Mouse (Mus musculus) ovary, adult 18-20 months (tissue): ENCODE measurements at regions not wholly inside any gene's neighbourhood (a gene's known extent, or its start where the extent isn't known, plus 50 kb on each side); places are given as distances from the start of the nearest gene placed in this dataset.

Experiments
- DNase-seq: peaks from one replicate; pipeline ENCODE4 v3.0.0; 2022; ENCODE audit warnings: low spot score, mixed read lengths

DNA sequence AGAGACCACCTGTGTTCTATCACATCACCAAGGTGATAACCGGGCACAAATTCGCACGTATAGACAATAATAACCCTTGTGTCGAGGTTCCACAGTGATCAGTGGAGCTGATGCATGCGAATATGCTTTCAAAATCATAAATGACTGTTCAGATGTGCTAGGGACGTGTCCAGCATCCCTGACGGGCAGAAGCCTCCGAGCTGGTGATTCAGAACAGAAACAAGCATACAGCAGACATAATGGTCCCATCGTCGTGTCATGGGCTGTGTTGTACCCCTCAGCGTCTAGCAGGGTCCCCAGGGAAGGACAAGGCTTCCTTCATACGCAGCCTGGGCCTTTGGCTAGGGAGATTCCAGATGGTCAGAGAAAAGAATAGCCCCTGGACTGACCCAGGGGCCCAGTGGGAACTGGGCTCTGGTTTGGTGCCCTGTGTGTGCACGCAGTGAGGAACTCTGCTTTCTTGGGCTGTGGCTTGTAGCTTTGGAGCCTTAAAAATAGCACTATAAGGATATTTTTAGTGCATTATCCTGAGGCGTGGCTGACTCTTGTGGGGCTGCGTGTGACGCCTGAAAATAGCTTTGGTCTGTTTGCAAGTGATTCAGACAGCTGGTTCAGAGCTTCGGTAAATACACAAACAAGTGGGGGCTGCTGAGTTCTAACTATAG is 137.3 kb downstream of the Fam43a start:
- DNase-seq: no peak

DNA sequence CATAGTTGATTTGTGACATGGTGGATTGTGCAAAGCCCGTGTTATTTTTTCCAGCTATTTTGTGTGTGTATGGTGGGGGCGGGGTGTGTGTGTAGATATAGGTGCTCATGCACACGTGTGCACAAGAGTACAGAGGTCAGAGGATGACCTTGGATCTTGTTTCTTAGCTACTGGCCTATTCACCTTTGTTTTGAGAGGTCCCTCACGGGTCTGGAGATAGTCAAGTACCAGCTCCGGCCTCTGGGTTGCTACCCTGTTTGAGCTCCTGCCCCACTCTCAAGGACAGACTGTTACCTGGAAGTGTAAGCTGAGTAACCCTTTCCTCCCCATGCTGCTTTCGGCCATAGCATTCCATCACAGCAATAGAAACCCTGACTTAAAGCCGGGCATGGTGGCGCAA is 138.0 kb downstream of the Fam43a start:
- no peak for DNase-seq

DNA sequence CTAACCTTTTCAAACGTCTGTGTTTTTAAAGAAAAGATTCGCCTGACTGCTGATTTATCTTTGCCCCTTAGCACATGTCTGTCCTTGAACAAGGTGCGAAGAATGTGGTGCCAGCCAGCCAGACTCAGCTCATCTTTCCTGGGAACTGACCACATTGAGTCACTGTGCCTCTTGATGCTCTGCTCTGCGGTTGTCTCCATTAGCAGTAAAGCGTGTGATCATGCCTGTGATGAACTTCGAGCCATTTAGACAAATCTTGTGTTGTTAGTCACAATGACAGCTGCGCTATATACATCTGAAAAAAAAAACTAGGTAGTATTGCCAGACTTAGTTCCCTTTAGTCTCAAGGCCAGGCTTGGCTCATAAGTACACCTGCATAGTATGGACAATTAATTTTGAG is 140.1 kb downstream of the Fam43a start:
- no peak for DNase-seq

DNA sequence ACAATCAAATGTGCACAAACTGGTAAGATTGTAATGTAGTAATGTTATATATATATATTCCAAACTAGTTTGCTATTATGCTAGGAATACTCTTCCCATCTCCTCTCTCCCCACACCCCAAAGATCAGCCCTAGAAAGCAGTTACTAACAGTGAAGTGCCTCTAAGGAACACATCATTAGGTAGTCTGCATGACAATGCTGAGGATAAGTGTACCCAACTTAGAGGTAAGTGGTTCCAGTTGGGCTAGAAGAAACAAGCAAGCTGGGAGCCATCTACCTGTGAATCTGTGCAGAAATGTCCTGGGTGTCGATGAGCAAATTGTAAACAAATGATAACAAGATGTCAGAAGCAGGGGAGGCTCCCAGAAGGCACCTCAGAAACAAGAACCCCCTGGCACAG is 141.7 kb downstream of the Fam43a start:
- DNase-seq: no peak

DNA sequence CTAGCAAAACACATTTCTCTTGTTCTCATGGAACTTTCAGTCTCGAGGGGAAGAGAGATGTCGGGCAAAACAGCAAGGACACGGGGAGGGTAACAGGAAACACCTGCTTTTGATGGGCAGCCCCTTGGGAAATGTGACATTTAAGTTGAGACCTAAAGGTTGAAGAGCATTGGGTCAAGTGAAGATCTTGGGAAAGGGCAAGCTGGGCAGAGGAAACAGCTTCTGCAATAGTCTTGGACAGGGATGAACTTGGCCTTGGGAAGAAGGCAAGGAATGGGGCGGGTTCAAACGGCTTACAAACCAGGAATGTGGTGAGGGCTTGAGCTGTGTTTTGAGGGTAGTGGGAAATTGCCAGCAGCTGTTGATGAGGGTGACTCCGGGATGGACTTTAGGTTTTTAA is 143.0 kb downstream of the Fam43a start:
- no peak for DNase-seq

DNA sequence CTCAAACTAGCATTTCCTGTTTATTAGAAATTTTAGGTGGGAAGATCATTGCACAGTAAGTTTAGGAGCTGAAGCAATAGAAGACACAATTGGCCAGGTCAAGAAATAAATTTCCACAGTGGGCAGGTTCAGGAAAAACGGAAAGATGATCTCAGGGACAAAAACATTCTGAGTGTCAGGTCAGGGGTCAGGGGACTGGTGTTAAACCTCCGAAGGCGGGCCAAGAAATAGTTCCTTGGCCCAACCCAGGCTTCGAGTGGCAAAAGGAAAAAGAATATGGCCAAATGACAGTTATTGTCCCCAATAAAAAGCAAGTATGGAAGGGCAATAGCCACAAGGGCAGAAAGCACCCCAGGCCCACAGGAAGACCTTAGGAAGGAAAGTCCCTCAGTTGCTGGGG is 144.0 kb downstream of the Fam43a start:
- no peak for DNase-seq

DNA sequence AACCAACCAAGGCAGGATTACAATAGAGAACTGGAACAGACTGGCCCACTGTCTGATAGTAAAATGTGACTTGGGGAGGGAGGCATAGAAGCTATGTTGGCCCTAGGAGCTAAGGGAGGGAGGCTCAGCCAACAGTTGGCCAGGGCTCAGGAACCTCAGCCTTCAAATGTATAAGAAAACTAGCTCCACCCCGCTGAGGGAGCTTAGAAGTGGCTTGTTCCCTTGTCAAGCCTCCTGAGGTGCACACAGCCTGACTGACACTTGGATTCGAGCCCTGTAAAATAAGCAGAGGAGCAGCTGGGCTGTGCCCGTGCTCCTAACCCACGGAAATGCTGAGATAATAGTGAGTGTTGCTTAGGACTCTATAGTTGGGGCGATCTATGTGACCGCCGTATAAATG is 144.7 kb downstream of the Fam43a start:
- no peak for DNase-seq

DNA sequence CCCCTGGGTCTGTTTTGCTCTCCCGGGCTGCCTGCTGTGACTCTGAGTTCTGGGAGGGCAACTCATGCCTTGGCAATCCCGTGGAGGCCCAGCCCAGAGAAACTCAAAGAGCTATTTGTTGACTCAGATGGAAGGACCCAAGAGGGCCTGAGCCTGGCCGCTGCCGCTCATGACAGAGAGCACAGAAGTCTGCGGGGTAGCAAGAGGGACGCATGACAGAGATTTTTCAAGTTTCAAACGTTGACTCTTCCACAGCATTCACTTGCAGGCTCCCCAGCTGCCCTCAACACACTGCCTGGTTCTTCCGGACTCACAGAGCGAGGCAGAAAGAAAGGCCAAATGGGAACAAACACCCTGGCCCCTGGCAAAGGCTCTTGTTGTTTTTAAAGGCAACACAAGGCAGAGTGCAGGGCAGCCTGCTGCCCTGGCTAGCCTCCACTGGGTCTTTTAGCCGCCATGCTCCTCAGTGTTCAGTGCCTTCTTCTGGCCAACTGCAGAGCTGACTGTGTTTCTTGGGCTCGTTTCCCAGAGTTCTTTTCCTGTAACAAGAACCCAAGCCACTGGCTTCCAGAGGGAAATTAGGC is 146.2 kb downstream of the Fam43a start:
- DNase-seq: no peak

DNA sequence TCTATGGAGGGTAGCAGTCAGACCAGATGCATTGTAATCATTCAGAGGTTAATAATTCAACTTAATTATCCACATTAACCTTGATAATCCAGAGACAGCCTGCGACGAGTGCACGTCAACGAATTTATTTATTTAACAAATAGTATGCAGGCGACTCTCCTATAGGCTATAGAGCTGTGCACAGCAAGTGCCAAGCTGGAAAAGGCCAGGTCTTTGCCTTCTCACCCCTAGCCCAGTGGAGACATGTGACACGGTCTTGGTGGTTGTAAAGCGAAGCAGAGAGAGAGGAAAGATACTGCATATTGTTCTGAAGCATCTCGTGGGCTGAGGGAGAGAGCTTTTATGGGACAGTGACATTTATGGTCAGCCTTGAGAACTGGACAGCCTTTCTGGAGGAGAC is 146.7 kb downstream of the Fam43a start:
- DNase-seq: no peak

DNA sequence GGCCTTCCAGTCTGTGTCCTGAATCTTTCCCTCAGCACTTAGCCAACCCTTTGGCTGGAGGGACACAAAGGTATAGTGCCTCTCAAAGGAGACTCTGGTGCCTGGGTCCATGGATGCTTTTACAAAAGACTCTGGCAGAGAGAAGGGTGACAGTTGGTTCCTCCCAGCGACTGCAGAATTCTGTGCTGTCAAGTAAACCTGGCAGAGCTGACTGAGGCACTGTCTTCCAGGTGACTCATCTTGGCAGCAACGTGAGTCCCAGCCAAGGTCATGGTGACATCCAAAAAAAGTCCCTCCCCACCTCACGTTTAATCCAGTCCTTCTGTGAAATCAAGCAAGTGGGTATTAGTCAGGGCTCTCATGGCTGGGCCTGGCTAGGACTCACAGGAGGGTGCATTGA is 150.3 kb downstream of the Fam43a start:
- no peak for DNase-seq

DNA sequence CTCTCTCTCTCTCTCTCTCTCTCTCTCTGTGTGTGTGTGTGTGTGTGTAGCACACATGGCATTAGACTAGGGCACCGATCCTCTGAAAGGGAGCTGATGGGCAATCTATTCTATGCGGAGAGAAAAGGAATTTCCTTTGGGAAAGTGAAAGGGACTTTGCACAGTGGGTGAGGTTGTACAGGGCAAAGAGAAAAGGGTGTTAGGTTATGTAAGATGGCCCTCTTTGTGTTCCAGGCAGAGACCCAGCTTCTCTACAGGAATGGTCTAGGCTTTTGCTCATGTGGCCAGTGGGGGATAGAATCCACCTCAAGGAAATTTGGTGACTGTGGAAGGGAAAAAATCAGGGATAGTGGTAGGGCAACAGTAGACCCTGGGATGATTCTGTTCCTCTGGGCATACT is 156.2 kb downstream of the Fam43a start:
- no peak for DNase-seq

DNA sequence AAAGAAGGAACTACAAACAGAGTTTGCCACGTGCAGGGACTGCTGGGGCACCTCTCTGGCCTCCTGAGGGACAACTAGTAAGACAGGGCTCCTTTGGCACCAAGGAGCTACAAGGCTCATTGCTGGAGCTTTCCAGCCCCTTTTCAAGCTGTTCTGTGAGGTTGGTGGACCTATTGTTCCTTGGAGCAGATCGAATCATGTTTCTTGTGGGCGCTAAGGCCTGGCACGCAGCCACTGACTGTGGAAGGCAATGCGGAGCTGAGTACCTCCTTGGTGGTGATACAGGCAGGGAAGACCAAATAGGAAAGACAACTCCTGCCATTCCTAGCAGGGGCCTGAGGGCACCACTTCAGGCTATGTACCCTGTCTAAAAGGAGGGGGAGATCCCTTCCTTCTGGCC is 157.2 kb downstream of the Fam43a start:
- DNase-seq: no peak

DNA sequence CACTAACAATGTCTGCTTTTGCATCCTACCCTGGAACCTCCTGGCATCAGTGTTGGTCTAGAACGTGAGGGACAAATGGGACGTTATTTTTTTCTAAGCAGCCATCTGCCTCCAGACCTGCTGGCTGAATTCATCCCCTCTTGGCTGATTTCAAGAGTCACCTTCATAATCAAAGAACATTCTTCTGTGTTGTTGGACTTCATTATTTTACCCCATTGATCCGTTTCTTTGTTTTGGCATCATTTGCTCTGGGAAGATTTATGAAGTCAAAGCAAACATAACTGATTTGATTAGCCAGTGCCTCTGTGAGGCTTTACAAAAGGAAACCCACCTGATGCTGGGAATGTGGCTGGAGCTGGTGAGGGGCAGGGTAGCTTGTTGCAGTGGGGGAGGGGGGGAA is 158.0 kb downstream of the Fam43a start:
- DNase-seq: no peak

DNA sequence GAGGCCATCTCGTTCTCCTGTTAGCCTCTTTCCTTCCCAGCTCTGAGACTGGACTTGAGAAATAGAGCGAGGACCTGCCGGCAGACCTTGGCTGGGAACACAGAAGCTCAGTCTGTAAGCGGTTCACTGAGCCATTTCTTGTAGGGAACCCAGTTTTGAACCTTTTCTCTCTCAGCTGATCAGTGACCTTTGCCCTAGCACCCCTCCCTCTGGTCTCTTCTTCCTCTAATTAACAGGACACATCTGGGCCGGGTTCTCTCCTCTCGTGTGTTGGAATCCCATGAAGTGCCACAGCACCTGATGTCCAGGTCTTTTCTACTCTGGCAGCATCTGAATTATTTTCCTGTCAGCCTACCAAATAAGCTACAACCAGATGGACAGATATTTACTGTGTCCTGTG is 158.5 kb downstream of the Fam43a start:
- DNase-seq: no peak

DNA sequence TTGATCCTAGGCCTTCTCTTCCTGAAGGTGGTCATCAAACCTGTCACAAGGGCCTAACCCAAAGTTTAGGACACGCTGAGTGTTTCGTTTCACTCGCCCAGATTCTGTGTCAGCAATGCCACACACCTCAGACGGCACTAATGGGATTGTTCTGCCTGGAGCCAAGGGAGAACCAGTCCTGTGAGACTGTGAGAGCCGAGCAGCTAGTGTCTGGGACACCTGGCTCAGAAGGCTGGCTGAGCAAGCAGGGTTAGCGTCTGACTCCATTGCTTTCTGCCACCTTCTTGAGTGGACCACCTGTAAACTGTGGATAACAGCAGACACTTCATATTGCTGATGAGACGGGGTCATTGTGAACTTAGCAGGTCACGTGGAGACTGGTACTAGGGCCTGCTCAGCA is 160.0 kb downstream of the Fam43a start:
- no peak for DNase-seq

DNA sequence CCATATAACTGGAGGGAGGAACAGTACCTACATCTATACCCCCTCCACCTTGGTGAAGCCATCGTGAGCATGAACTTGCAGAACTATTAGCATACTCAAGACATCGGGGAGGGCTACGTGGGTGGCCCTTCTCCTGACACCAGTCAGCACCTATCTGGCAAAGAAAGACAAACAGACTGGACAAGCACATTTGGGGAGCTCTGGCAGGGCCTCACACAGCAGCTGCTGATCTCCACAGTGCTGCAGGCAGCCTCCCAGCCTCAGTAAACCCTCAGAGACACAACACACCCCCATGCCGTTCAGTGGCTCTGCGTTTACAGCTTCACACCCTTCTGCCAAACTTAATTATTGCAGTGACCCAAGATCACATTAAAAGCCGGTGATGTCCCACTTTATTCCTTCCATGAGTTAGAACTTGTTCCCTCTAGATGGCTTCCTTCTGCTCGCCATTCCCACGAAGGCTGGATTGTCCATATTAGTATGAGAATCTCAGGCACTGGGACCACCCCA is 161.7 kb downstream of the Fam43a start:
- DNase-seq: no peak

DNA sequence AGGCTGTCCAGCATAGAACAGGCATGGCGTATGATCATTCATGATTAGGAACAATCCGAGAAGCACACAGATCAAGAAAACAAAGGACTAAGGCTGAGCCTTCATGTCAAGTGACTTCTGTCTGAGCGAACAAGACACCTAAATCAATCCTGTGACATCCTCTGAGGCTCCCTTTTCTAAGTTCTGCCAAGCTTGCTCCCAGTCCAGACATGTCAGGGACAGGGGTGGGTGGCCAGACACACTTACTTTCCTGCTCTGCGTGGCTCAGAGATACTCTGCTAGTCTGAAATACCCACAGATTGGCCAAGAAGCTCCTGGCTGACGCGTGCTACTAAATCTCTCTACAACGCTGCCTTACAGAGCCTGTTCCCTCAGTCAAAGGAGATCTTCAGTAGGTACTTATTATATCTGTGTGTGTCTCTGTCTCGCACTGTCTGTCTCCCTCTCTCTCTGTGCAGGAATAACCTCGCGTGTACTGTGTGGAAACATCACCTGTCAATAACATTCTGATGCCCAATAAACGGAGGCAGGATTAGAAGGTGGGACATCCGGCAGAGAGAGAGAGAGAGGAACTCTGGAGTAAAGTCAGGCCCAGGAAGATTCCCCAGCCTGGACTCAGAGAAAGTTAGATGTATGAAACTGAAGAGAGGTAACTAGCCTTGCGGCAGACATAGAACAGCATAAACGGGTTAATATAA is 163.5 kb downstream of the Fam43a start:
- no peak for DNase-seq

DNA sequence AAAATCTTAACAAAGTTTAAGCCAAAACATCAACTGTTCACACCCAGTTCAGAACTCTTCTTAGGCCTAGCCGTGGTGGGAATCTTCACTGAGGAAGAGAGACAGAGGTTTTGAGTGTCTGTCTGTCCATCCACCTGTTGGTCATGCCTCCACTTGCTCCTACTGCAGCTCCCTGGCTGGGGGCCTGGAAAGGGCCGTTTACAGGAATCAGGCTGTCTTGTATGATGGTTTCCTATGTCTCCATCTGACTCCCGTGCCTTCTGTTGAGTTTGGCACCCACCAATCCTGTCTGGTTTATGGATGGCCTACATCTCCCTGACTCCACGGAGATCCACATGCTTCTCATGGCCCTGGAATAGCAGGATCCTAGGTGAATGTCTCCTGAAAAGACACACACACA is 166.1 kb downstream of the Fam43a start:
- DNase-seq: no peak

DNA sequence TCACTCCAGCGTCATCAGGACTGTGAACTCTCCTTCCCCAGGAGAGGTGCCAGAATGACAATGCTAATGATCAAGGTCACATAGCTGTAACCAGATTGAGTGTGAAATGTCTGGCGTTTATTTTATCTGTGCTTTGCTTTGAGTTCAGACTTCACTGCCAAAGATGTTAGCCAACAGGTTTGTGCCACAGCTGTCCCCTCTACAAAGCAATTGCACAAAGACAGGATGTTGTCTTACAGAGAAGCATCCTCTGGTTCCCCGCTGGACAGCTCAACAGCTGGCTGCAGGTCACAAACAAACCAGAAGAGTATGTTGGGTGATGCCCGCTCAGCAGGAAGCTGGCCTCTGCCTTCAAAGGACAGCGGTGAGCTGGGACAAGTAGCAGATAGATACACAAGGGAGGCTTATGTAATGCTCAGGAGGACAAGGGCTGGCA is 169.5 kb downstream of the Fam43a start:
- DNase-seq: no peak

DNA sequence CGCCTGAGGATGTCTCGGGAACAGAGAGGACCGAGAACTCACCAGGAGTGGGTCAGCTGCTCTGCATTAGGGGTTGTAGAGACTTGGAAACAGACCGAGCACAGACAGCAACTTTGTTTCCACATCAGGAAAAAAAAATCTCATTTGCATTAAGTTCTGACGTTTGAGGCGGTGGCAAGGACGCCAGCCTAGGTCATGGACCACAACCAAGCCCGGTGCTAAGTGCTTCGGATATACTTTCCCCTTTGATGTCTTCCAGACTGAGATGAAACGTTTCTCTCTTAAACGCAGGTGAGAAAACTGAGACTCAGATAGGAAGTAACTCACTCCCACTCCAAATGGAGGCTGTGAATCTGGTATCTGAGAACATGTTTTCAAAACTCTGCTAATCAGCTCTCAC is 169.9 kb downstream of the Fam43a start:
- no peak for DNase-seq

DNA sequence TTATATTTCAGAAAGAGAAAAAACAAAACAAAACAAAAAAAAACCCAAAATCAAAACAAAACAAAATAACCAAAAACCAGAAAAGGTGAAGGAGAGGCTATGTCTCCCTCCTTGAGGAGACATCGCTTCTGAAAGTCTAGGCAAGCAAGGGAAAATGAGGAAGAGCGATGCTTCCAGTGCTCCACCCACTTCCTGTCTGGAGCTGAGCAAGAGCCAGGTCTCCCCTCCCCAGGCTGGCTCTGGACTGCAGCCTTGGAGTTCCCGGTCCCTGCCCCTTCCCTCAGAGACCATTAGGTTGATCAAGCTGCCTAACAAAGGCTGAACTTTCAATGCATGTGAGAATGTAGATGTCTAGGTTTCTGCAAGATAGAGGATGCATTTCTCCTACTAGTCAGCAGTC is 173.3 kb downstream of the Fam43a start:
- no peak for DNase-seq

DNA sequence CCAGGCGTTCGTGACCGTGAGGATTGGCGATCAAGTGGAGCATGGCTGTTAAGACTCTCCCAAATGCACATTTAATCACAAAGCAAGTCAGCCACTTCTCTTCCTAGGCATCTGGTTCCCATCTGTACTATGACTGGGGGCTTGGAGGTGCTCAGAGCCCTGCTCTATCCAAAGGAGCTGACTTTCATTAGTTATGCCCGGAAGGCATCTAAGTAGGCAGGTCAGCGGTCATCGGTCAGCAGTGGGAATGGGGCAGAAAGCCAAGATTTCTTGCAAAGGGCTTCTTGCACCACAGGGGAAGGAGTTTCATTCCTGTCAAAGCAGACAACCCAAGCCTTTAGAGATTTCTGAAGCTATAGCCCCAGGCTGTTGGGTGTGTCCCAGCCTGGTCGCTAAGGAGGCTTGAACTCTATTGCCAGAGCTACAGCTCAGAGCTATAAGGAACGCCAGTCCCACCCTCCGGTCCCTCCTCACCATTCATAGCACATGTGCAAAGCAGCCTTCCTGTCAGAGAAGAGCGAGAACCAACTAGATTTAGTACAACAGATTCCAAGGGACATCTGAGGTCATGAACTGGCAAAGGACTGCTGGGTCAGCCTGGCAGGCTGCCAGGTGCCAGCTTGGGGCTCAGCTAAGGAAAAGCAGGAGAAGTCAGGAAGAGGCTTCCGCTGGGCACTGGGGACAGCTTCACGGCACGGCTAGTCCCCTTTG is 175.6 kb downstream of the Fam43a start:
- DNase-seq: no peak
